Mouse (Mus musculus) cerebellum, postnatal 36 days (tissue): ENCODE measurements around the gene Tpt1.
"Not testable (repeated sequence)": the region's sequence is repeated elsewhere in the genome, so short reads cannot be mapped to it uniquely, and the experiment has no call there.

Experiments used
- DNase-seq, 2 experiments: peaks; one replicate each; pipeline ENCODE4 v3.0.0; 2021 to 2022; ENCODE audit warnings: mixed read lengths in 2 of 2

The Tpt1 gene

GRCm38 (mm10) chr14:75844867-75845697 lies at the start of gene Tpt1:
Gene Tpt1, plus strand, starts transcription at chr14:75845093.
- DNase-seq: peak; percentile 98 to 99

GRCm38 (mm10) chr14:75795918-75796317 lies 49.0 kb upstream of the Tpt1 start:
- DNase-seq: no peak

GRCm38 (mm10) chr14:75797769-75798386 lies 47.0 kb upstream of the Tpt1 start:
- no peak for DNase-seq

GRCm38 (mm10) chr14:75807800-75808199 lies 37.1 kb upstream of the Tpt1 start:
- DNase-seq: no peak

- no peak for DNase-seq
Observed at GRCm38 (mm10) chr14:75809931-75810330, 35.0 kb upstream of the Tpt1 start.

GRCm38 (mm10) chr14:75818528-75818927 lies 26.4 kb upstream of the Tpt1 start:
- no peak for DNase-seq

GRCm38 (mm10) chr14:75819341-75819740 lies 25.6 kb upstream of the Tpt1 start:
- no peak for DNase-seq

- DNase-seq: peak; percentile 21 to 36
Observed at GRCm38 (mm10) chr14:75820007-75820406, 24.9 kb upstream of the Tpt1 start.

- DNase-seq: no peak
Observed at GRCm38 (mm10) chr14:75826851-75827410, 18.0 kb upstream of the Tpt1 start.

- DNase-seq: no peak
Observed at GRCm38 (mm10) chr14:75828221-75828620, 16.7 kb upstream of the Tpt1 start.

- peak; percentile 92 to 96 for DNase-seq
Observed at GRCm38 (mm10) chr14:75828866-75829806, 15.8 kb upstream of the Tpt1 start.

- not testable (repeated sequence) for DNase-seq
Observed at GRCm38 (mm10) chr14:75829817-75830216, 15.1 kb upstream of the Tpt1 start.

- DNase-seq: no peak
Observed at GRCm38 (mm10) chr14:75832031-75832430, 12.9 kb upstream of the Tpt1 start.

- no peak for DNase-seq
Observed at GRCm38 (mm10) chr14:75832982-75833381, 11.9 kb upstream of the Tpt1 start.

GRCm38 (mm10) chr14:75833546-75834250 lies 11.2 kb upstream of the Tpt1 start:
- DNase-seq: no peak

- peak; percentile 10 to 33 for DNase-seq
Observed at GRCm38 (mm10) chr14:75834251-75834738, 10.6 kb upstream of the Tpt1 start.

GRCm38 (mm10) chr14:75834739-75835381 lies 10.0 kb upstream of the Tpt1 start:
- peak; percentile 24 to 35 for DNase-seq

GRCm38 (mm10) chr14:75836579-75836978 lies 8.3 kb upstream of the Tpt1 start:
- no peak for DNase-seq

GRCm38 (mm10) chr14:75837048-75837916 lies 7.6 kb upstream of the Tpt1 start:
- no peak for DNase-seq

GRCm38 (mm10) chr14:75841758-75842157 lies 3.1 kb upstream of the Tpt1 start:
- DNase-seq: not testable (repeated sequence)
